Mouse (Mus musculus) ES-E14 (cell line): ENCODE measurements around the gene Gm15107. TPM values are rescaled to one million over a fixed set of nuclear protein-coding genes. Genes with fewer than 3 reads are reported as not detected.
"Not testable (repeated sequence)": the region's sequence is repeated elsewhere in the genome, so short reads cannot be mapped to it uniquely, and the experiment has no call there.

Experiments
- DNase-seq: peaks from one replicate; pipeline ENCODE4 v3.0.0-alpha.2; 2013; ENCODE audit warnings: low read depth, low spot score
- H3K27ac ChIP-seq: 2 replicates; pipeline ENCODE4 v1.5.1; 2012; ENCODE audit warnings: low read depth, mild to moderate bottlenecking, low read length, moderate library complexity, mixed read lengths; ENCODE audit not compliant: poor library complexity, insufficient read depth, severe bottlenecking
- H3K36me3 ChIP-seq: 2 replicates; pipeline ENCODE4 v1.6.1; 2012; ENCODE audit warnings: mild to moderate bottlenecking, low read length, moderate library complexity, mixed read lengths; ENCODE audit not compliant: control insufficient read depth, poor library complexity, insufficient read depth, severe bottlenecking
- H3K4me1 ChIP-seq, 2 experiments: fragments of 150-350 bp in 1 of 2; sonication (generic) in 1 of 2; 2 replicates each; pipeline ENCODE4 v1.6.1; 2012; ENCODE audit warnings: low read length in 2 of 2, mild to moderate bottlenecking in 1 of 2, mixed read lengths in 1 of 2; ENCODE audit not compliant: control insufficient read depth in 2 of 2, insufficient read depth in 2 of 2, poor library complexity in 1 of 2
- H3K4me3 ChIP-seq, 2 experiments: fragments of 150-350 bp in 1 of 2; sonication (generic) in 1 of 2; 2 replicates each; pipeline ENCODE4 v1.5.1; 2012; ENCODE audit warnings: low read length in 2 of 2, low read depth in 1 of 2, mild to moderate bottlenecking in 1 of 2, mixed read lengths in 1 of 2; ENCODE audit not compliant: insufficient read depth in 1 of 2, poor library complexity in 1 of 2, severe bottlenecking in 1 of 2
- H3K9ac ChIP-seq: 2 replicates; pipeline ENCODE4 v1.6.1; 2012; ENCODE audit warnings: low read depth, mild to moderate bottlenecking, low read length, mixed read lengths; ENCODE audit not compliant: poor library complexity, insufficient read depth, severe bottlenecking
- H3K9me3 ChIP-seq: fragments of 150-350 bp; sonication (generic); 2 replicates; pipeline ENCODE4 v1.6.1; 2012; ENCODE audit warnings: low read depth, mild to moderate bottlenecking, low read length; ENCODE audit not compliant: control insufficient read depth, insufficient read depth
- in situ Hi-C, 2 experiments: fragments of 600-800 bp; cut with MboI; formaldehyde crosslinking; loops; one replicate each; pipeline ENCODE4 v1.15.1; 2025; ENCODE audit warnings: low sequenced_read_pairs in 2 of 2, inconsistent platforms in 1 of 2; ENCODE audit not compliant: unreplicated experiment in 2 of 2
- total RNA-seq: library from RNA; depleted of rRNA; stranded (reverse); fragments of 300-350 nt; gene quantifications from 2 replicates; pipeline ENCODE4 v1.2.3, GENCODE M21; 2012; rRNA removed

Gene Gm15107
- 0.13 and 0.16 TPM in 2 replicates for total RNA-seq

DNA sequence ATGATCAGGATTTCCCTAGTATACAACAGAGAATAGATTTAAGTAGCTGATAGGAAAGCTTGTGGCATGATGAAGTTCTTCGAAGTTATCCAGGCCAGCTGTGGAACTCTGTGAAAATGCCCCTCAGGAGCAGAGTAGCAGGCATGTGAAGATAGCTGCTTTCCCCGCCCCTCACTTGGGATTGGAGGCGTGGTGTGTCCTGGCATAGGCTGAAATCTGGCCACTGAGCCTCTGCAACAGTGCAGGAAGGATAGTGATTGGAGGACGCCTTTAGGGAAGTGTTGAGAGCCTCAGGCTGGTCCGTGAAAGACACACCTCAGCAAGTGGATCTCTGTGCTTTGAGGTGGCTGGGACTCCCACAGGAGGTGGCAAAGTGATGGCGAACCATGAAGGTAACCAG lies at the start of gene Gm15107:
Gm15107 (plus strand) TSS at position 301 of the 400 bp plus-strand sequence.
- H3K36me3 ChIP-seq, H3K4me1 ChIP-seq, H3K4me3 ChIP-seq, H3K9ac ChIP-seq, in situ Hi-C loops, DNase-seq, H3K27ac ChIP-seq, H3K9me3 ChIP-seq: not testable (repeated sequence)

Other genes with a start within 250 kb of the Gm15107 start
- not detected in 2 replicates for gene Gm15080, start 187.7 kb upstream of the Gm15107 start, total RNA-seq